Mouse (Mus musculus) C2C12 (cell line): ENCODE results near the gene Sertad4.

ENCODE experiments used
- CEBPB ChIP-seq: IDR thresholded peaks from one replicate; pipeline ENCODE4 v1.6.1; 2011; ENCODE audit warnings: low read depth, mild to moderate bottlenecking, control low read depth, moderate library complexity
- CTCF ChIP-seq: IDR thresholded peaks from one replicate; pipeline ENCODE4 v1.5.1; 2011; ENCODE audit not compliant: control insufficient read depth, insufficient read depth, insufficient read length
- MAX ChIP-seq: IDR thresholded peaks from one replicate; pipeline ENCODE4 v1.6.1; 2011; ENCODE audit warnings: mild to moderate bottlenecking, control low read depth

DNA sequence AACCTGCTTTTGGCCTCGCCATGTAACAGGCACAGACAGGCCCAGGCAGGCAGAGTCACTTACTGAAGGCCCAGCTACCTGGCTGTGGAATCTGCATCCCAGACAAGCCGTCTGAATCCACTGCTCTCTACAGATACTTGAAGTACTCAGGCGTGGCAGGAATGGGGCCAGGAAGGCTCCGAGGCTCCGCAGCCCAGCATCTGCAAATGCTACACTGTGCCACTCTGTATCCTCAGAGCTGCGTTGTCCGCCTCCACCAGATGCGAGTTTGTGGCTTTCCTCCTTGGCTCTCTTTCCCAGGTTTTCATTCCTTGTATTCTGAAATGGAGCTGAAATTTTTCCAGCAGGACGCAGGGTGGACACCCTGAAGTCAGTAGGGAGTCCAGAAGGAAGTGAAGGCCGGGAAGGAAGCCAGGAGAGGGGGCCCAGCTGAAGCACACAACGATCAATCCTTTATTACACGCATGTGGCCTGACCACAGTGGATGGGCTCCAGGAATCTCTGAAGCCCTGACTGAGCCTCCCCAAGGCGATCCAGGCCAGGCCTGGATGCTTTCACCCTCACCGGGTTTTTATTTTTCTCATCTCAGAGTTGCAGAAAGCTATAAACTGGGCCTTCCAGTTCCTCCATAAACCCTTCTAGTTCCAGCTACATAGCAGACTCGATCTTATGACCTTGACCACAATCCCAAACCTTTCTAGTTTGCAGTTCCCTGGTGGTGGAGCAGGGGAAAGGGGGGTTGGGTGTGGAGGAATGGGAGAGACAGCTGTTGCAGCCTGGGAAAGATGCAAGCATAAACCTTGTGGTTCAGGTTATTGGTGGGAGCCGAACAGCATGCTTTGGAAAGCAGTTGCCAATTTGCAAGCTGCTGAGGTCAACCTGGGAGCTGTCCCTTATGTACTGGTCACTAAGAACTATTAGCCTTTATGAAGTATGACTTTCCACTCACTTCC lies 57.1 kb downstream of the Sertad4 start:
- TF ChIP-seq CTCF = no peak
- TF ChIP-seq MAX = no peak
- TF ChIP-seq CEBPB = no peak
